Mouse (Mus musculus) bone marrow macrophage, adult 2 months (primary cell): ENCODE results near the gene Zswim7.

Experiments
- CTCF ChIP-seq: IDR thresholded peaks from 2 replicates; pipeline ENCODE4 v1.5.1; 2012; ENCODE audit warnings: low read depth, mild to moderate bottlenecking, low read length, moderate library complexity
- POLR2A ChIP-seq: IDR thresholded peaks from 2 replicates; pipeline ENCODE4 v1.6.1; 2012; ENCODE audit warnings: mild to moderate bottlenecking, low read depth, low read length, borderline replicate concordance

- no peak for TF ChIP-seq CTCF
- no peak for TF ChIP-seq POLR2A
Measured at GRCm38 (mm10) chr11:62287700-62288099, 6.5 kb upstream of the Zswim7 start.
